Mouse (Mus musculus) c-Kit-negative CD71-positive TER-119-positive erythroid progenitor cells, embryonic 14.5 days (primary cell): ENCODE data around the gene Ist1.

ENCODE experiments used
- DNase-seq: peaks from one replicate; pipeline ENCODE4 v3.0.0-alpha.2; 2013; ENCODE audit warnings: low read depth, low spot score

Gene Ist1

DNA sequence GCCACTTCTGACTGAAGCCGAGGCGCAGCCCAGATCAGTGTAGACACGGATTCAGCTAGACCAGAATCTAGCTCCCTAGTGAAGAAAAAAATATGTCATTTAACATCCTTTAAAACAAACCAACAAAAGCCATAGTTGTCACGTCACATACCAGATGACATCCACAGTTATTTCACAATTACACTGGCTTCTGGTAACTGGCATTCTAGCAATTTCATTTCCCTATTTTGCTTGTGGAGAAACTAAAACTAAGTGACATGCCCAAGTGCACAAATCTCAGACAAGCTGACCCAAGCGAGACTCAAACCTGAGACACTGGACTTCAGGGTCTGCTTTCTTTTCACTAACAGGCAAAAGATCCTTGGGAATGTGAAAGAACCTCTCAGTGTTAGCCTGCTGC is 10.9 kb downstream of the Ist1 start:
- DNase-seq: no peak

DNA sequence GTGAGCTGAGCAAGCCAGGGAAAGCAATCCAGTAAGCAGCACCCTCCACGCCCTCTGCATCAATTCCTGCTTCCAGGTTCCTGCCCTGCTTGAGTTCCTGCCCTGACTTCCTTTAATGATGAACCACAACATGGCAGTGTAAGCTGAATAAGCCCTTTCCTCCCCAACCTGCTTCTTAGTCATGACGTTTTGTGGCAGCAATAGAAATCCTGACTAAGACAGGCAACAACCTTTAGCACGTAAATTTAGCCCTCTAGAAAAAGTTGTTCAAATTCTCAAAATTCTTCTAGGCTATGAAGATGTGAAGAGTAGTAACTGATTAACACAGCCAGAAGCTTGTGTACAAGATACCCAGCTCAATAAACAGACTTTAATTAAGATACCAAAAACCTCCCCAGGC is 11.5 kb downstream of the Ist1 start:
- no peak for DNase-seq

GRCm38 (mm10) chr8:109675896-109676643 is 17.0 kb downstream of the Ist1 start:
- DNase-seq: no peak

- no peak for DNase-seq
Observed at GRCm38 (mm10) chr8:109673596-109673995, 19.5 kb downstream of the Ist1 start.

DNA sequence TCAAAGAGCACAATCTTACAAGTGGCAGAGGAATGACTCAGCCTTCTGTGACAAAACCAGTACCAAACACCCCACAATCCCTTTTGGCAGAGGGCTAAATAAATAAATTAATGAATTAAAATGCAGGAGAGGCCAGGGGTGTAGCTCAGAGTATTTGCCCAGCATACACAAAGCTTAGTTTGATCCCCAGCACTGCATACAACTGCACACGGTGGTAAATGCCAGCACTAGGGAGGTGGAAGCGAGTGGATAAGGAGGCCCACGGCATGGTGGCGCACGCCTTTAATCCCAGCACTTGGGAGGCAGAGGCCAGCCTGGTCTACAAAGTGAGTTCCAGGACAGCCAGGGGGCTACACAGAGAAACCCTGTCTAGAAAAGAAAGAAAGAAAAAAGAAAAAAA is 20.4 kb downstream of the Ist1 start:
- no peak for DNase-seq

- no peak for DNase-seq
Observed at GRCm38 (mm10) chr8:109666616-109667015, 26.4 kb downstream of the Ist1 start.

GRCm38 (mm10) chr8:109662328-109662727 is 30.7 kb downstream of the Ist1 start:
- DNase-seq: no peak

DNA sequence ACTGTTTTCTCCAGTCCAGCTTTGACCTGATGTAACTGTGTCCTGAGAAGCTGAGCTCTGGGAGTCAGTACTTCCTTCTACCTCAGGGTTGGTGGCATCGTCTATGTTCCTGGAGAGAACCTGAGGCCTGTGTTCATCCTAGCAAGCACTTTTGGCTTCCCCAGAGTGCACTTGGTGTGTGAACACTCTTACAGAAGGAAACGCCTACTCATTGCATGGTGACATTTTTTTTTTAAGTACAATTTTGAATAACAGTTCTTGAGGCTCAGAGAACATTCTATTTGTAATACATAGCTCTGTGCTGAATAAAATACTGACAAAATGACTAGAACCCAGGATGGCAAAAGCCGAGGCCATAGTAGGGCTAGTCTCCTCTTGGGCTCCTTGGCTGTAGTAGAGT is 36.2 kb downstream of the Ist1 start:
- DNase-seq: no peak

- DNase-seq: no peak
Observed at GRCm38 (mm10) chr8:109650801-109651200, 42.3 kb downstream of the Ist1 start.

DNA sequence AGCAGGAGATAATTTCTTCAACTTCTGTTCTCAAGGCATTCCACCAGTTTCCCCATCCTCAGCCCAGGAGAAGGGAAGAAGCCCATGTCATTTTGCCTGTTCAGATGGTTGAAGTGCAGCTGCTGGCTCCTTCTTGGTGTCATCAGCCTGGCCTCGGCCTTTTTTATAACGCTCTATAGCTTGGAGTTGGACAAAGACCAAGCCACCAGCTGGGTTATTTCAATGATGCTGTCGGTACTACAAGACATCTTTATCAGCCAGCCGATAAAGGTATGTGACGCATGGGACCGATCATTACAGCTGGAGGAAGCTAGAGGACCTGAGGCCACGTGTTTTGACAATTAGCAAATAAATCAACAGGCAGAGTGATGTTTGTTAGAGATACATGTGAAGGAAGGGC is 44.6 kb downstream of the Ist1 start:
- DNase-seq: no peak

GRCm38 (mm10) chr8:109647331-109647730 is 45.7 kb downstream of the Ist1 start:
- no peak for DNase-seq

- DNase-seq: no peak
Observed at GRCm38 (mm10) chr8:109641236-109641635, 51.8 kb downstream of the Ist1 start.

DNA sequence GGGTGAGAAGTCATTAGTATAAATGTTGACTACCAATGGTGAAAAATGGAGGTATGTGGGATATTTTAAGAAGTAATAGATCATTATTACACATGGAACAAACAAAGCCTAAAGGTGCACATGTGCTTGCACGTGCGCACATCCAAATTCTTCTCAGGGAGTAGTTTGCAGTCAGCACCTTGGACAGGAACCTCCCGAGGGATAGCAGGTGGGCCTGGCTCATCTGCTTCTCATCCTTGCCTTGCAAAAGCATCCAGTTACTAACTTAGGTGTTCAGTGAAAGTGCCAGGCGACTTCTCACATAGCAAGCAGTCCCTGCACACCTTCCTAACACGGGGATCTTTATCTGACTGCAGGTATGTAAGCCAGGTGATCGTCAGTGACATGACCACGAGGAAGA is 52.6 kb downstream of the Ist1 start:
- no peak for DNase-seq

GRCm38 (mm10) chr8:109638851-109639250 is 54.2 kb downstream of the Ist1 start:
- no peak for DNase-seq

DNA sequence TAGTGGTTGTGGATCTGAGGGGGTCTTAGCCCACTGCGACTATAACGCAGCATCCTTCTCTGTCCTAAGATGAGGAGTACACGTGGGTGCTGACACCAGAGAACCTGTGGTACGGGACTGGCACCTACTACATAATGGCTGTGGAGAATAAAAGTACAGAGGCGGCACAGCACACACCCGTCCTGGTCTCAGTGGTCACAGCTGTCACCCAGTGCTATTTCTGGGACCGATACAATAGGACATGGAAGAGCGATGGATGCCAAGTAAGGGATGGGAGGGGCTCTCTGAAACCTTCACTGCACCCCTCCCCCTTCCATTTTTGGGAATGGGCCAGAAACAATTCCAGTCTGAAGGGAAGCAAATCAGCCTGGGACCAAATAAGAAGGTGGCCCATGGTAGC is 57.9 kb downstream of the Ist1 start:
- no peak for DNase-seq

GRCm38 (mm10) chr8:109632498-109632897 is 60.6 kb downstream of the Ist1 start:
- DNase-seq: no peak

DNA sequence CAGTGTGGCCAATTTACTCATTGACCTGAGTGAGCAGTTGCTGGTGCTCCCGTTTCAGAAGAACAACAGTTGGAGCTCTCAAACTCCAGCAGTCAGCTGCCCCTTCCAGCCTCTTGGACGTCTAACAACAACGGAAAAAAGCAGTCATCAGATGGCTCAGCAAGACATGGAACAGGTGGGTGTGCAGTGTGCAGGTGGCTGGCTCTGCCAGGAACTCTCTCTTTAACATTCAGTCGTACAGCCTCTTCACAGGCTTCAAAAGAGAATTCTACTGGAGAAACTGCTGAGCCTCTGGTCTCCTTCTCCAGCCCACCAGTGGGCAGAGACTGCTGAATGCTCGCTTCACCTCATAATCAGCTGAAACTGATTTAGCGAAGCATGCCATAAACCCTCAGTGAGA is 64.4 kb downstream of the Ist1 start:
- no peak for DNase-seq
